Mouse (Mus musculus): ENCODE data around the gene Maz. TPM values are rescaled to one million over a fixed set of nuclear protein-coding genes. Genes with fewer than 3 reads are reported as not detected.

Maz gene
- polyA plus RNA-seq, 1 experiment, result 157 TPM

DNA sequence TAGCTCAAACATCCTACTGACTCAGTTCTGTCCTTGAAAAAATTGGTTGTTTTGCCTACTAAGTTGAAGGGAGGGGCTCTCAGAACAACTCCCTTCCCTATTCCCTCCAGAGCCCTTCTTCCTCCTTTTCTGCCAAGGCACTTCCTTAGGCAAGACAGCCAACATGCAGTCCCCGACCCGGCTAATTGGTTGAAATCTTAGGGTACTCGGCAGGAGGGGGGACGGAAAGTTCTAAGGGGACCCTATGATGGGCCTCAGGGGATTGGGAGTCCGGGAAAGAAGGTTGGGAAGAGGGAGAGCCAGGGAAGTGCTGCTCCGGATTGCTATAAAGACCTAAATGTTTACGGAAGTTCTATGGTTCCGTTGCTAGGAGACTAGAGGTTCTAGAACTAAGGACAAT, 51.3 kb downstream of the Maz start:
- Histone ChIP-seq H3K27ac (ENCODE audit: insufficient read depth, low read length) (no peak overlapping the region), H3K4me1 (ENCODE audit: control insufficient read depth, insufficient read depth, low read length) (peaks cover 6% of the 10 kb centered on the region; the same call in 1 of the 2 replicates), H3K4me3 (ENCODE audit: insufficient read depth, low read length) (peak overlapping the region; percentile 85)
- TF ChIP-seq POLR2A (IDR thresholded peaks at IDR 0.05; ENCODE audit: extremely low read depth, insufficient read depth, low read length), result no peak
- TF ChIP-seq CTCF (IDR thresholded peaks at IDR 0.05; ENCODE audit: extremely low read depth, insufficient read depth, low read length), result no peak

Other genes starting within 250 kb of the Maz start
- 1.4 and 1.6 TPM in 2 replicates for gene Tbx6, start 245.6 kb downstream of the Maz start, polyA plus RNA-seq (2012; rRNA removed)
- gene Ppp4c, start 234.5 kb downstream of the Maz start, polyA plus RNA-seq (2012; rRNA removed), result 75.4 and 77.7 TPM in 2 replicates
- gene Fam57b, start 229.4 kb downstream of the Maz start, polyA plus RNA-seq (2012; rRNA removed), result 108 and 124 TPM in 2 replicates
- 0.67 TPM in 1 of 2 replicates, not detected in the other for gene 4930451I11Rik, start 195.4 kb downstream of the Maz start, polyA plus RNA-seq (2012; rRNA removed)
- 45.9 and 52.6 TPM in 2 replicates for gene Doc2a, start 179.6 kb downstream of the Maz start, polyA plus RNA-seq (2012; rRNA removed)
- 58.5 and 69.2 TPM in 2 replicates for gene Hirip3, start 165.1 kb downstream of the Maz start, polyA plus RNA-seq (2012; rRNA removed)
- 55.6 and 59.3 TPM in 2 replicates for gene Ino80e, start 164.7 kb downstream of the Maz start, polyA plus RNA-seq (2012; rRNA removed)
- gene Taok2, start 142.3 kb downstream of the Maz start, polyA plus RNA-seq (2012; rRNA removed), result 103 and 104 TPM in 2 replicates
- 31.9 and 35.9 TPM in 2 replicates for gene Tmem219, start 104.1 kb downstream of the Maz start, polyA plus RNA-seq (2012; rRNA removed)
- gene Kctd13, start 98.2 kb downstream of the Maz start, polyA plus RNA-seq (2012; rRNA removed), result 188 and 198 TPM in 2 replicates
- gene Asphd1, start 77.5 kb downstream of the Maz start, polyA plus RNA-seq (2012; rRNA removed), result 55.7 and 63.8 TPM in 2 replicates
- gene Sez6l2, start 76.5 kb downstream of the Maz start, polyA plus RNA-seq (2012; rRNA removed), result 236 and 261 TPM in 2 replicates
- 252 and 253 TPM in 2 replicates for gene Cdipt, start 51.1 kb downstream of the Maz start, polyA plus RNA-seq (2012; rRNA removed)
- gene Cdiptos, start 50.9 kb downstream of the Maz start, polyA plus RNA-seq (2012; rRNA removed), result 1.1 and 2.0 TPM in 2 replicates
- 8.0 and 8.2 TPM in 2 replicates for gene Mvp, start 12.4 kb downstream of the Maz start, polyA plus RNA-seq (2012; rRNA removed)
- gene Pagr1b, start 10.6 kb downstream of the Maz start, polyA plus RNA-seq (2012; rRNA removed), result 1.8 and 2.2 TPM in 2 replicates
- 41.1 and 50.4 TPM in 2 replicates for gene Pagr1a, start 9.7 kb downstream of the Maz start, polyA plus RNA-seq (2012; rRNA removed)
- 97.1 and 109 TPM in 2 replicates for gene Gm42742, start 5.9 kb downstream of the Maz start, polyA plus RNA-seq (2012; rRNA removed)
- 371 and 405 TPM in 2 replicates for gene Prrt2, start 5.8 kb downstream of the Maz start, polyA plus RNA-seq (2012; rRNA removed)
- gene Kif22, start 15.4 kb upstream of the Maz start, polyA plus RNA-seq (2012; rRNA removed), result 8.6 and 10.1 TPM in 2 replicates
- gene Zg16, start 60.3 kb upstream of the Maz start, polyA plus RNA-seq (2012; rRNA removed), result 0.31 TPM in 1 of 2 replicates, not detected in the other
- gene AI467606, start 64.3 kb upstream of the Maz start, polyA plus RNA-seq (2012; rRNA removed), result 2.6 and 2.8 TPM in 2 replicates
- 0.74 and 0.77 TPM in 2 replicates for gene Qprt, start 95.2 kb upstream of the Maz start, polyA plus RNA-seq (2012; rRNA removed)
- 0.15 and 0.19 TPM in 2 replicates for gene Spn, start 110.8 kb upstream of the Maz start, polyA plus RNA-seq (2012; rRNA removed)
- gene Cd2bp2, start 169.0 kb upstream of the Maz start, polyA plus RNA-seq (2012; rRNA removed), result 85.0 and 99.3 TPM in 2 replicates
- gene Tbc1d10b, start 181.4 kb upstream of the Maz start, polyA plus RNA-seq (2012; rRNA removed), result 70.4 and 76.0 TPM in 2 replicates
- 2.0 and 2.2 TPM in 2 replicates for gene Mylpf, start 181.9 kb upstream of the Maz start, polyA plus RNA-seq (2012; rRNA removed)
- 13.5 and 15.5 TPM in 2 replicates for gene Zfp553, start 206.0 kb upstream of the Maz start, polyA plus RNA-seq (2012; rRNA removed)
- 9.2 and 10.4 TPM in 2 replicates for gene Sept1, start 206.1 kb upstream of the Maz start, polyA plus RNA-seq (2012; rRNA removed)
- gene Zfp771, start 217.2 kb upstream of the Maz start, polyA plus RNA-seq (2012; rRNA removed), result 109 and 110 TPM in 2 replicates
- 33.0 and 37.4 TPM in 2 replicates for gene Dctpp1, start 233.7 kb upstream of the Maz start, polyA plus RNA-seq (2012; rRNA removed)
- gene Sephs2, start 247.0 kb upstream of the Maz start, polyA plus RNA-seq (2012; rRNA removed), result 26.2 and 27.5 TPM in 2 replicates

Data from cortical plate, adult 2 months (tissue).